Mouse (Mus musculus) thymus, adult 18-20 months (tissue): ENCODE data around the gene Gnai3.

Source experiments
- DNase-seq, 2 experiments: peaks; one replicate each; pipeline ENCODE4 v3.0.0; 2022; ENCODE audit warnings: mixed read lengths in 2 of 2

Gene Gnai3

GRCm38 (mm10) chr3:108145534-108146445, at the start of gene Gnai3:
TSS of gene Gnai3 (minus strand) at chr3:108146146.
- DNase-seq, result peak; percentile 88 to 92

GRCm38 (mm10) chr3:108195287-108195686, 49.3 kb upstream of the Gnai3 start:
- DNase-seq, result no peak

GRCm38 (mm10) chr3:108193686-108194085, 47.7 kb upstream of the Gnai3 start:
- no peak for DNase-seq

GRCm38 (mm10) chr3:108189897-108190296, 44.0 kb upstream of the Gnai3 start:
- no peak for DNase-seq

- no peak for DNase-seq
Measured at GRCm38 (mm10) chr3:108188716-108189490, 43.0 kb upstream of the Gnai3 start.

GRCm38 (mm10) chr3:108187111-108187795, 41.3 kb upstream of the Gnai3 start:
- DNase-seq, result no peak

GRCm38 (mm10) chr3:108186098-108187047, 40.4 kb upstream of the Gnai3 start, which contains the start of gene Amigo1:
TSS of gene Amigo1 (plus strand) at chr3:108186335.
- DNase-seq, result no peak

GRCm38 (mm10) chr3:108185460-108186097, 39.6 kb upstream of the Gnai3 start:
- DNase-seq, result no peak

GRCm38 (mm10) chr3:108184742-108185141, 38.8 kb upstream of the Gnai3 start:
- DNase-seq, result no peak

GRCm38 (mm10) chr3:108180514-108180913, 34.6 kb upstream of the Gnai3 start:
- DNase-seq, result no peak

- no peak for DNase-seq
Measured at GRCm38 (mm10) chr3:108178756-108179715, 33.1 kb upstream of the Gnai3 start.

GRCm38 (mm10) chr3:108174672-108175531, 29.0 kb upstream of the Gnai3 start:
- no peak for DNase-seq

GRCm38 (mm10) chr3:108169199-108169598, 23.3 kb upstream of the Gnai3 start:
- DNase-seq, result no peak

GRCm38 (mm10) chr3:108167499-108167898, 21.6 kb upstream of the Gnai3 start:
- no peak for DNase-seq

- DNase-seq, result no peak
Measured at GRCm38 (mm10) chr3:108166486-108167211, 20.7 kb upstream of the Gnai3 start.

- no peak for DNase-seq
Measured at GRCm38 (mm10) chr3:108165532-108166315, 19.8 kb upstream of the Gnai3 start.

- peak; percentile 54 to 55 for DNase-seq
Measured at GRCm38 (mm10) chr3:108164807-108165206, 18.9 kb upstream of the Gnai3 start.

- no peak for DNase-seq
Measured at GRCm38 (mm10) chr3:108164091-108164490, 18.1 kb upstream of the Gnai3 start.
